Mouse (Mus musculus) midbrain, embryonic 15.5 days (tissue): ENCODE measurements at regions not wholly inside any gene's neighbourhood (a gene's known extent, or its start where the extent isn't known, plus 50 kb on each side); places are given as distances from the start of the nearest gene placed in this dataset.
A peak's percentile ranks its signal among the peaks of the same experiment; 100 is the strongest.
"Not testable (repeated sequence)": the region's sequence is repeated elsewhere in the genome, so short reads cannot be mapped to it uniquely, and the experiment has no call there.

Experiments used
- ATAC-seq: fragments of 200-750 bp; cut with Nextera tagmentation; replicated peaks from 2 replicates; pipeline ENCODE4 v1.8.0; 2017; ENCODE audit warnings: moderate TSS enrichment
- H3K27ac ChIP-seq: fragments of 300-500 bp; sonication (generic); 2 replicates; pipeline ENCODE4 v1.5.1; 2015; ENCODE audit warnings: mild to moderate bottlenecking, inconsistent platforms
- H3K27me3 ChIP-seq: fragments of 300-500 bp; sonication (generic); replicated peaks from 2 replicates; pipeline ENCODE4 v1.6.1; 2015; ENCODE audit warnings: inconsistent platforms
- H3K36me3 ChIP-seq: fragments of 300-500 bp; sonication (generic); replicated peaks from 2 replicates; pipeline ENCODE4 v1.6.1; 2015; ENCODE audit warnings: inconsistent platforms
- H3K4me1 ChIP-seq: fragments of 300-500 bp; sonication (generic); 2 replicates; pipeline ENCODE4 v1.6.1; 2015; ENCODE audit warnings: inconsistent platforms
- H3K4me2 ChIP-seq: fragments of 300-500 bp; sonication (generic); 2 replicates; pipeline ENCODE4 v1.6.1; 2015; ENCODE audit warnings: inconsistent platforms, mild to moderate bottlenecking, moderate library complexity
- H3K4me3 ChIP-seq: fragments of 300-500 bp; sonication (generic); 2 replicates; pipeline ENCODE4 v1.5.1; 2015; ENCODE audit warnings: mild to moderate bottlenecking, inconsistent platforms
- H3K9ac ChIP-seq: fragments of 300-500 bp; sonication (generic); 2 replicates; pipeline ENCODE4 v1.6.1; 2015; ENCODE audit warnings: mild to moderate bottlenecking, inconsistent platforms
- H3K9me3 ChIP-seq: fragments of 300-500 bp; sonication (generic); 2 replicates; pipeline ENCODE4 v1.6.1; 2016; ENCODE audit warnings: inconsistent platforms
- WGBS: fragments of 180-500 bp; shearing (Covaris S2); methylation state at CpG from one replicate; pipeline ENCODE4 v1.1.7; 2015; ENCODE audit warnings: mixed read lengths; 5-methylcytosine and 5-hydroxymethylcytosine counted together

- Histone ChIP-seq H3K4me1 (peaks cover 4% of the 10 kb centered on the region; the same call in 1 of the 2 replicates), H3K4me2 (no peak overlapping the region), H3K4me3 (no peak overlapping the region), H3K27ac (no peak overlapping the region), H3K9ac (no peak overlapping the region), H3K27me3 (no peaks in the 10 kb centered on the region), H3K9me3 (no peaks in the 10 kb centered on the region), H3K36me3 (no peaks in the 10 kb centered on the region)
- 79% methylated on average over 8 of the region's 8 CpGs for WGBS
- no peak for ATAC-seq
These were observed 123.6 kb downstream of the Tnfrsf21 start for GRCm38 (mm10) chr17:43139916-43140315.

DNA sequence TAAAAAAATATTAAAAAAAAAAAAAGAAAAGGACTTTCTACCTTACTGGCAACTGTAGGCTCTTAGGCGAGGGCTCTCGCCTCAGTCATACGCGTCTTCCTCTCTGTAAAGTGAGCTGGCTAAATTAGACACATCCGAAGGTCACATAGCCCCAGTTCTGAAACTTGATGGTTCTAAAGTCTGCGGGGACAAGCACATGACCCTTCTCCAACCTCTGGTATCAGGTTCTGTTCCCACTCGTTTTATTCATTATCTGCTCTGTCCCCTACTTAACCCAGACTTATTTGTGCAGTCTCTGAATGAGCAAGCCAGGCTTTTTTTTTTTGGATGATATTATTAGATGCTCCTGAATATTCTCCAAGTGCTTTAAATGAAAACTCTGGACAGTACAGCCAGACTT is 125.4 kb downstream of the Tnfrsf21 start:
- no peak for ATAC-seq
- Histone ChIP-seq H3K9me3 (no peaks in the 10 kb centered on the region), H3K27me3 (no peaks in the 10 kb centered on the region), H3K4me2 (no peak overlapping the region), H3K4me3 (no peak overlapping the region), H3K9ac (no peak overlapping the region), H3K27ac (no peak overlapping the region), H3K36me3 (no peaks in the 10 kb centered on the region), H3K4me1 (0 out of 2 replicates have a peak, but pooled peaks cover 2% of the 10 kb centered on the region)
- 94% methylated on average over 7 of the region's 7 CpGs for WGBS

GRCm38 (mm10) chr17:43145749-43146148 is 124.4 kb upstream of the Adgrf1 start:
- Histone ChIP-seq H3K4me1 (peaks cover 4% of the 10 kb centered on the region; the same call in 1 of the 2 replicates), H3K9me3 (no peaks in the 10 kb centered on the region), H3K4me2 (no peak overlapping the region), H3K9ac (no peak overlapping the region), H3K27ac (no peak overlapping the region), H3K4me3 (no peak overlapping the region), H3K36me3 (no peaks in the 10 kb centered on the region), H3K27me3 (no peaks in the 10 kb centered on the region)
- no peak for ATAC-seq
- WGBS: 69% methylated on average over 1 of the region's 1 CpGs

- Histone ChIP-seq H3K9ac (no peak overlapping the region), H3K27me3 (no peaks in the 10 kb centered on the region), H3K4me1 (peaks cover 4% of the 10 kb centered on the region; the same call in 1 of the 2 replicates), H3K36me3 (no peaks in the 10 kb centered on the region), H3K4me3 (no peak overlapping the region), H3K27ac (no peak overlapping the region), H3K9me3 (no peaks in the 10 kb centered on the region), H3K4me2 (no peak overlapping the region)
- 10% methylated on average over 3 of the region's 3 CpGs for WGBS
- ATAC-seq: no peak
These were observed 122.2 kb upstream of the Adgrf1 start for GRCm38 (mm10) chr17:43147935-43148334.

- ATAC-seq: no peak
- H3K27ac ChIP-seq: no peak overlapping the region
- 87% methylated on average over 3 of the region's 3 CpGs for WGBS
These were observed 117.5 kb upstream of the Adgrf1 start for GRCm38 (mm10) chr17:43152620-43153019.

DNA sequence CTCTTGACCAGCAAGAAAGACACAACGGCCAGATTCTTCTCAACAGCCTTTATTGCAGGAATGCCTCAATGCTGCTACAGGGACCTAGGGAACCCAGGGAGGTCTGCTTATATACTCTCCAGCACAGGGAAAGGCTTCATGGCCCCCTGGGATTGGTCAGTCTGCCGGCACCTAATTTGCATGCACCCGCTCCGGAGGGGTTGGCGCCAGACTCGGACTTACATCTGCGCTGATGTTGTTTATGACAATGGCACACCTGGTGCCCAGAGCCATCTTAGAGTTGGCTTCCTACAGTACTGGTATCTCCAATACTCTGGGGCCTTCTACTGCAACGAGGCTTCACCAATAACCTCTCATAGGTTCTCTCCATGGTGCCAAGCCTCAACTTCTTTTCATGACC is 114.9 kb upstream of the Adgrf1 start:
- H3K9ac ChIP-seq, ATAC-seq, H3K27ac ChIP-seq, H3K4me3 ChIP-seq, H3K27me3 ChIP-seq, H3K9me3 ChIP-seq, H3K36me3 ChIP-seq, H3K4me2 ChIP-seq: not testable (repeated sequence)
- 92% methylated on average over 8 of the region's 8 CpGs for WGBS
- peaks cover 18% of the 10 kb centered on the region for H3K4me1 ChIP-seq

More at GRCm38 (mm10) chr17:43152620-43153019, 117.5 kb upstream of the Adgrf1 start:
- Histone ChIP-seq H3K27me3 (no peaks in the 10 kb centered on the region), H3K4me3 (no peak overlapping the region), H3K4me1 (peaks cover 6% of the 10 kb centered on the region; the same call in 1 of the 2 replicates), H3K9me3 (no peaks in the 10 kb centered on the region), H3K9ac (no peak overlapping the region), H3K36me3 (no peaks in the 10 kb centered on the region), H3K4me2 (no peak overlapping the region)

DNA sequence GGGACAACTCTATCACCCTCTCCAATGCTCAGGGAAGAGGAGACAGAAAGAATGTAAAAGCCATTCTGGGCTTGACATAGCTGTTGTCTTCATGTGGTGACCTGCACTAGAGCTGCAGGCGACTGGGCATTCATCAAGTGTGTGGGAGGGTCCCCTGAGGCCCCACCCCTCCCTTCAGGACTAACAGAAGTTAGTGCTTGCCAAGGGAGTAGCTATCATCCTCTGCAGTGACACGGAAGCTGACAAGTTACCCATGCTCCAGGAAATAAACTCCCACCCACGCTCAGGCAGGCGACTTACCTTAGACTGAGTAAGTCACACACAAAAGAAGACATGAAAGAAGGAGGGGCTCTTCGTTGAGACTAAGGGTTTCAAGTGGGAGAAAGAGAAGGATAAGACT is 114.0 kb upstream of the Adgrf1 start:
- WGBS: 72% methylated on average over 5 of the region's 5 CpGs
- no peak for ATAC-seq
- H3K4me2 ChIP-seq: no peak overlapping the region

GRCm38 (mm10) chr17:43157781-43158501 is 112.2 kb upstream of the Adgrf1 start:
- 20% methylated on average over 15 of the region's 15 CpGs for WGBS
- H3K9ac ChIP-seq: peak overlapping the region; percentile 34

More for the DNA sequence above, 114.0 kb upstream of the Adgrf1 start:
- Histone ChIP-seq H3K4me3 (no peak overlapping the region), H3K27me3 (no peaks in the 10 kb centered on the region), H3K27ac (no peak overlapping the region), H3K9me3 (no peaks in the 10 kb centered on the region), H3K9ac (no peak overlapping the region), H3K4me1 (peaks cover 18% of the 10 kb centered on the region), H3K36me3 (no peaks in the 10 kb centered on the region)

DNA sequence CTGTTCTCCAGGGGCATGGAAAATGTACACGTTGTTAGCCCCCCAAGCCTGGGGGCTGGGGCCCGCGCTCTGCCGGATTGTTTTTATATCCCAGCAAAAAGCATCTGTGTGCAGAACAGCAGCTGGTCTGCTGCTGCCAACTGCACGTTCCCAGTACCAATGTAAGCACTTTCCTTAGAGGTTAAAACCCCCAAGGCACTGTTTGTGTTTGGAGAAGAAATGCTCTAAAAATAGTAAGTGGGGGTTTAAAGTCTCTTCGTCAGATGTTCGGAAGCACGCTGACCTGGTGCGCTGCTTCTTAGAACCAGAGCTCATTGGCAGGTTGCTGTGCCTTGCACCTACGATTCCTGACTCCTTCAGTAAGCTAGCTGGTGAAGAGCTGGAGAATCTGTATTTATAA is 111.4 kb upstream of the Adgrf1 start:
- Histone ChIP-seq H3K27ac (peak overlapping the region; percentile 76), H3K9ac (0 out of 2 replicates have a peak overlapping the region, but pooled peaks have one; percentile 7), H3K27me3 (no peaks in the 10 kb centered on the region), H3K4me2 (peak overlapping the region; percentile 50), H3K4me1 (peaks cover 18% of the 10 kb centered on the region), H3K36me3 (no peaks in the 10 kb centered on the region), H3K4me3 (no peak overlapping the region), H3K9me3 (no peaks in the 10 kb centered on the region)
- 33% methylated on average over 10 of the region's 10 CpGs for WGBS
- peak; percentile 69 for ATAC-seq

More at GRCm38 (mm10) chr17:43157781-43158501, 112.2 kb upstream of the Adgrf1 start:
- Histone ChIP-seq H3K27me3 (no peaks in the 10 kb centered on the region), H3K36me3 (no peaks in the 10 kb centered on the region), H3K4me2 (peak overlapping the region; percentile 50), H3K9me3 (no peaks in the 10 kb centered on the region), H3K27ac (peak overlapping the region; percentile 76), H3K4me1 (peaks cover 18% of the 10 kb centered on the region), H3K4me3 (peak overlapping the region; percentile 29)
- ATAC-seq: peak; percentile 96

DNA sequence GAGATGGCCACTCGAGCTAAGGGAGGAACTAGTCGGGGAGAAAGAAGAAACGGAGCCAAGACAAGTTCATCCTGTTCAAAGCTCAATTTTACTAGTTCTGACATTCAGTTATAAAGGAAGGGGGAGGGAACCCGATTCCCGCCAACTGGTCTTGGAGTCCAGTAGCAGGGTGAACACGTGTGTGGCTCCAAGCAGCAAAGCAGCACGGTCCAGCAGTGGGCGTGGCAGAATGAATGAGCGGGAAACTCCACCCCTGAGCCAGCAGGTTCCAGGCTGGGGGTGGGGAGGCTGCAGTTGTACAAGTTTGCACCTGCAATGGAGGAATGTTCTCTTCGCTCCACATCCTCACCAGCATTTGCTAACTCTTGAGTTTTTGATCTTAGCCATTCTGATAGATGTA is 108.8 kb upstream of the Adgrf1 start:
- not testable (repeated sequence) for H3K36me3 ChIP-seq, H3K9ac ChIP-seq, H3K4me2 ChIP-seq, H3K4me3 ChIP-seq, H3K27ac ChIP-seq, H3K27me3 ChIP-seq, ATAC-seq, H3K9me3 ChIP-seq
- WGBS: 78% methylated on average over 10 of the region's 10 CpGs
- peaks cover 18% of the 10 kb centered on the region for H3K4me1 ChIP-seq

DNA sequence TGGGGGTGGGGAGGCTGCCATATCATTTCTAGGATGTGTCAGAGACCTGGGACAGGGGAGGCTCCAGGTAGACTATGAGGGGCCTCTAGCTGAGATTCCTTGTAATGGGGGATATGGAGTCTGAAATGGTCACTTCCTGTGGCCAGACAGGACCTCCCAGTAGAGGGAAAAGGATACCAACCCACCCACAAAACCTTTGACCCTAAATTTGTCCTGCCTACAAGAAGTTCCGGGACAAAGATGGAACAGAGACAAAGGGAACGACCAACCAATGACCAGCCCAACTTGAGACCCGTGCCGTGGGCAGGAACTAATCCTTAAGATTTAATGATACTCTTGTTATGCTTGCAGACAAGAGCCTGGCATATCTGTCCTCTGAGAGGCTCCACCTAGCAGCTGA is 107.0 kb upstream of the Adgrf1 start:
- WGBS: 78% methylated on average over 4 of the region's 4 CpGs
- no peaks in the 10 kb centered on the region for H3K9me3 ChIP-seq
- H3K4me1 ChIP-seq: peaks cover 11% of the 10 kb centered on the region
- no peaks in the 10 kb centered on the region for H3K27me3 ChIP-seq
- no peak overlapping the region for H3K4me2 ChIP-seq
- H3K9ac ChIP-seq: no peak overlapping the region
- H3K36me3 ChIP-seq: no peaks in the 10 kb centered on the region
- ATAC-seq: no peak
- H3K27ac ChIP-seq: no peak overlapping the region
- H3K4me3 ChIP-seq: no peak overlapping the region

GRCm38 (mm10) chr17:43166091-43166490 is 104.0 kb upstream of the Adgrf1 start:
- Histone ChIP-seq H3K4me2 (no peak overlapping the region), H3K4me1 (no peaks in the 10 kb centered on the region), H3K27ac (no peak overlapping the region), H3K9ac (no peak overlapping the region), H3K4me3 (no peak overlapping the region), H3K27me3 (no peaks in the 10 kb centered on the region), H3K9me3 (no peaks in the 10 kb centered on the region), H3K36me3 (no peaks in the 10 kb centered on the region)
- no peak for ATAC-seq
- 76% methylated on average over 4 of the region's 4 CpGs for WGBS

DNA sequence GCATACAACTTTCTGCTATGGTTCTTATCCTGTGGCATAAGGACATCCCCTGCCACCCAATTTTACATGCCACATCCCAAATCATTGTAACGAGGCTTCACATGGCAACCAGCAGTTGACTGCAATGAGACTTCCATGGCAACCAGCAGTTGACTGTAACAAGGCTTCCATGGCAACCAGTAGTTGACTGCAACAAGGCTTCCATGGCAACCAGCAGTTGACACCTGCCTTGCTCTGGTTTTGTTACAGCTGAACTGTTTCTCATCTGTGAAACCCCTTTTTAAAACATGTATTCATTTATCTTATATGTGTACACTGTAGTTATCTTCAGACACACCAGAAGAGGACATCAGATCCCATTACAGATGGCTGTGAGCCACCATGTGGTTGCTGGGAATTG is 100.7 kb upstream of the Adgrf1 start:
- WGBS: 48% methylated on average over 1 of the region's 1 CpGs
- no peak overlapping the region for H3K27ac ChIP-seq
- no peak for ATAC-seq
- H3K4me2 ChIP-seq: no peak overlapping the region
- no peaks in the 10 kb centered on the region for H3K4me1 ChIP-seq
- no peaks in the 10 kb centered on the region for H3K27me3 ChIP-seq
- no peaks in the 10 kb centered on the region for H3K9me3 ChIP-seq
- H3K36me3 ChIP-seq: no peaks in the 10 kb centered on the region
- no peak overlapping the region for H3K9ac ChIP-seq
- H3K4me3 ChIP-seq: no peak overlapping the region
